Mouse (Mus musculus) midbrain, embryonic 13.5 days (tissue): ENCODE results near the gene Cracr2b. TPM values are rescaled to one million over a fixed set of nuclear protein-coding genes. Genes with fewer than 3 reads are reported as not detected.
A peak's percentile ranks its signal among the peaks of the same experiment; 100 is the strongest.

Experiments used
- ATAC-seq: fragments of 200-750 bp; cut with Nextera tagmentation; 2 replicates; pipeline ENCODE4 v1.8.0; 2017; ENCODE audit warnings: mild to moderate bottlenecking, moderate TSS enrichment, moderate library complexity
- H3K27ac ChIP-seq: fragments of 300-500 bp; sonication (generic); 2 replicates; pipeline ENCODE4 v1.5.1; 2015; ENCODE audit warnings: inconsistent platforms, mild to moderate bottlenecking, moderate library complexity
- H3K27me3 ChIP-seq: fragments of 300-500 bp; sonication (generic); 2 replicates; pipeline ENCODE4 v1.6.1; 2015; ENCODE audit warnings: mild to moderate bottlenecking, inconsistent platforms
- H3K36me3 ChIP-seq: fragments of 300-500 bp; sonication (generic); 2 replicates; pipeline ENCODE4 v1.6.1; 2015; ENCODE audit warnings: mild to moderate bottlenecking, inconsistent platforms
- H3K4me1 ChIP-seq: fragments of 300-500 bp; sonication (generic); replicated peaks from 2 replicates; pipeline ENCODE4 v1.6.1; 2015; ENCODE audit warnings: inconsistent platforms
- H3K4me2 ChIP-seq: fragments of 300-500 bp; sonication (generic); replicated peaks from 2 replicates; pipeline ENCODE4 v1.6.1; 2015; ENCODE audit warnings: moderate library complexity, mild to moderate bottlenecking, inconsistent platforms
- H3K4me3 ChIP-seq: fragments of 300-500 bp; sonication (generic); replicated peaks from 2 replicates; pipeline ENCODE4 v1.5.1; 2015; ENCODE audit warnings: mild to moderate bottlenecking, inconsistent platforms
- H3K9ac ChIP-seq: fragments of 300-500 bp; sonication (generic); replicated peaks from 2 replicates; pipeline ENCODE4 v1.6.1; 2015; ENCODE audit warnings: mild to moderate bottlenecking, inconsistent platforms
- H3K9me3 ChIP-seq: fragments of 300-500 bp; sonication (generic); 2 replicates; pipeline ENCODE4 v1.6.1; 2016; ENCODE audit warnings: mild to moderate bottlenecking, inconsistent platforms
- WGBS: fragments of 180-500 bp; shearing (Covaris S2); methylation state at CpG from one replicate; pipeline ENCODE4 v1.1.7; 2015; 5-methylcytosine and 5-hydroxymethylcytosine counted together
- polyA plus RNA-seq: library from polyadenylated mRNA; unstranded; fragments of >200 nt; fragmentation: Nextera tagmentation; extraction: Ambion mirVana; gene quantifications from 2 replicates; pipeline ENCODE4 v1.2.1, GENCODE M21; 2015

Cracr2b gene
- polyA plus RNA-seq, 1 experiment from 2014 or later, result 6.8 TPM

DNA sequence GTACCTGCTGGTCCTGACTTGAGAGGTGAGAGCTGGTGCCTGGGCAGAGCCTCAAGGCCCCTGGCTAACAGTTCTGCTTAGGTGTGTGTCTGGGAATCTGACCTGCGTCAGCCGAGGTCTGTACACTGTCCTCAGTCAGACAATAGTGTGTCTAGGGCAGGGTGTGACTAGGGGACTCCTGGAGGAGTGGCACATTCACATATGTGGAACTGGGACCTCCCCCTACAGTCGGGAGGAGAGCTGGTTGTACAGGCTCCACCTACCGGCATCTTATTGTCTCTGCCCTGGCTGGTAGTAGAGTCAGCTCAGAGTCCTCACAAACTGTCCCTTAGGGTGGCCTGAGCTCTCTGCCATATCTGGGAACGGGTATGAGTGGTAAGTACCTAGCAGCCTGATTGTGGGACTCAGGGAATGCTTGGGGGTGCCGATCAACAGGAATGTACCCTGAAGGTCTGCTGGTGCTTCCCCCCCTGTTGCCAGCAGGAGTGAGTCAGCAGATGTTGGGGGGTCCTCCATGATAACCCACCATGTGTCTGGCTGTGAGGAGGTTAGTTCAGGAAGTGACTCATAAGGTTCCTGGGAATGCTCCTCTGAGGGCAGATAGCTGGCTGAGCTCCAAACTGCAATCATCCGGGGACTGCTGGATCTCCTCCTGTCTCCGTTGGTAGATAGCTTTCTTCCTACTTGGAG, 7.8 kb downstream of the Cracr2b start:
- peak overlapping the region; percentile 66 for H3K4me3 ChIP-seq
- H3K27ac ChIP-seq, result peak overlapping the region; percentile 87
- H3K9me3 ChIP-seq, result no peaks in the 10 kb centered on the region
- H3K4me2 ChIP-seq, result peak overlapping the region; percentile 60
- H3K4me1 ChIP-seq, result peaks cover 48% of the 10 kb centered on the region
- peak; percentile 90 for ATAC-seq
- H3K36me3 ChIP-seq, result peaks cover 31% of the 10 kb centered on the region
- peak overlapping the region; percentile 83 for H3K9ac ChIP-seq
- peaks cover 35% of the 10 kb centered on the region for H3K27me3 ChIP-seq
- WGBS, result 16% methylated on average over 8 of the region's 8 CpGs

DNA sequence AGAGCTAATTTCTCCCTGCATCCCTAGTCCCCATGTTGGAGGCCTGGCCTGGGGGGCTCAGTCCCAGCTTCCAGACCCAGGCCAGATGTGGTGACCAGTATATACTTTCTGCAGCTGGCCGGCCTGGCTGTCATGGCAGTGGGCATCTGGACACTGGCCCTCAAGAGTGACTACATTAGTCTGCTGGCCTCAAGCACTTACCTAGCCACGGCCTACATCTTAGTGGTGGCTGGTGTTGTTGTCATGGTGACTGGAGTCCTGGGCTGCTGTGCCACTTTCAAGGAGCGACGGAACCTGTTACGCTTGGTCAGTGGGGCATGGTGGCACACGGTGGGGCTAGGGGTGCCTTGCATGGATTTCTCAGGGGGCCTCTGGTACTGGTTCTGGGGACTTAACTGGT, 8.5 kb downstream of the Cracr2b start:
- peak overlapping the region; percentile 83 for H3K9ac ChIP-seq
- H3K4me2 ChIP-seq, result peak overlapping the region; percentile 60
- peak overlapping the region; percentile 87 for H3K27ac ChIP-seq
- peak overlapping the region; percentile 66 for H3K4me3 ChIP-seq
- peaks cover 28% of the 10 kb centered on the region for H3K27me3 ChIP-seq
- WGBS, result 59% methylated on average over 6 of the region's 6 CpGs
- H3K4me1 ChIP-seq, result peaks cover 55% of the 10 kb centered on the region
- no peak for ATAC-seq
- peaks cover 31% of the 10 kb centered on the region for H3K36me3 ChIP-seq
- H3K9me3 ChIP-seq, result no peaks in the 10 kb centered on the region

DNA sequence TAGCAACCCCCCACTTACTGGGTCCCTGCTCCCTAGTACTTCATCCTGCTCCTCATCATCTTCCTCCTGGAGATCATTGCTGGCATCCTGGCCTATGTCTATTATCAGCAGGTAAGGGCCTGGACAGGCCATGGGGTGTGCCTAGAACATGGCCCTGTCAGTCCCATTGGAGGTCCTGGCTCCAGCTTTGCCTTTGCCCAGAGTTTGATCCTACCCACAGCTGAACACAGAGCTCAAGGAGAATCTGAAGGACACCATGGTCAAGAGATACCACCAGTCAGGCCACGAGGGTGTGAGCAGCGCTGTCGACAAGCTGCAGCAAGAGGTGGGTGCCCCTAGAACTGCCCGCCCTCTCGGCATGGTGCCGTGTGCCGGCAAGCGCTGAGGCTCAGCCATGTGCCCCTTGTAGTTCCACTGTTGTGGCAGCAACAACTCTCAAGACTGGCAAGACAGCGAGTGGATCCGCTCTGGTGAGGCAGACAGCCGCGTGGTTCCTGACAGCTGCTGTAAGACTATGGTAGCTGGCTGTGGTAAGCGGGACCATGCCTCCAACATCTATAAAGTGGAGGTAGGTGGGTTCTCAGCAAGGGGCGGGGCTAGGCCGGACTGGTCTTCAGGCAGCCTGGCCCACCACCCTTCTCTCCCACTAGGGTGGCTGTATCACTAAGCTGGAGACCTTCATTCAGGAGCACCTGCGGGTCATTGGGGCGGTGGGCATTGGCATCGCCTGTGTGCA, 9.2 kb downstream of the Cracr2b start:
- peak overlapping the region; percentile 60 for H3K4me2 ChIP-seq
- no peak overlapping the region for H3K27ac ChIP-seq
- peaks cover 50% of the 10 kb centered on the region for H3K4me1 ChIP-seq

DNA sequence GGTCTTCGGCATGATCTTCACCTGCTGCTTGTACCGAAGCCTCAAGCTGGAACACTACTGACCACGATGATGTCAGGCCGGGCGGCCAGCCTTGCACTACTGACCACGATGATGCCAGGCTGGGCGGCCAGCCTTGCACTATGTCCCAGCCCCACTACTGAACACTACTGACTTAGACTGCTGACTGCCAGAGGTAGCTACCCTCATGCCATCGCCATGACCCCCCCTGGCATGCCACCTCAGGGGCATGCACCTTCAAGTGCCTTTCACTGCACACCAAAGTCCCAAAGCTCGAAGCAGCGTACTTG, 9.7 kb downstream of the Cracr2b start:
- no peak overlapping the region for H3K27ac ChIP-seq
- peak overlapping the region; percentile 60; the same call in 1 of the 2 replicates for H3K4me2 ChIP-seq
- peaks cover 16% of the 10 kb centered on the region for H3K27me3 ChIP-seq
- peaks cover 31% of the 10 kb centered on the region for H3K36me3 ChIP-seq
- no peaks in the 10 kb centered on the region for H3K9me3 ChIP-seq
- H3K4me3 ChIP-seq, result no peak overlapping the region
- 94% methylated on average over 10 of the region's 10 CpGs for WGBS
- ATAC-seq, result no peak
- no peak overlapping the region for H3K9ac ChIP-seq
- H3K4me1 ChIP-seq, result peaks cover 51% of the 10 kb centered on the region

More for the DNA sequence above, 9.2 kb downstream of the Cracr2b start:
- Histone ChIP-seq H3K27me3 (peaks cover 21% of the 10 kb centered on the region), H3K36me3 (peaks cover 31% of the 10 kb centered on the region), H3K9me3 (no peaks in the 10 kb centered on the region), H3K9ac (peak overlapping the region; percentile 83), H3K4me3 (no peak overlapping the region)
- WGBS, result 89% methylated on average over 18 of the region's 18 CpGs
- ATAC-seq, result no peak

DNA sequence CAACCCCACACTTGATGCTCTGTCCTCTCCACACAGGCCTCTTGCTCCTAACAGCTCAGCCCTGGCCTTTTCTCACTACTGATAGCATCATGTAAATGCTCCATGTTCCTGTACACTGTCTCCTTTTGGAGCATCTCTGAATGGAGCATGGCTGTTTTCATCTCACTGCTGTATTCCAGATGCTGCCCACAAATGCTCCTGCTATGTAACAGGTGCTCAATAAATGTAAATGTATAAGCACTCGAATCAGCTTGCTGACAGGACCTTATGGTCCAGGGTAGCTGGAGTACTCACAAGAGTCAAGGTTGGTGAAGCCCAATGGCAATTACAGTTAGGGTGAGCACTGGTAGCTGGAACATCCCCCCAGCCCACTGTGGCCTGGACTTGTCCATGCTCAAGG, 10.3 kb downstream of the Cracr2b start:
- no peak overlapping the region for H3K9ac ChIP-seq
- H3K27me3 ChIP-seq, result peaks cover 16% of the 10 kb centered on the region
- H3K9me3 ChIP-seq, result no peaks in the 10 kb centered on the region
- no peak overlapping the region for H3K4me2 ChIP-seq
- no peak overlapping the region for H3K4me3 ChIP-seq
- 93% methylated on average over 1 of the region's 1 CpGs for WGBS
- no peak overlapping the region for H3K27ac ChIP-seq
- no peak for ATAC-seq
- H3K36me3 ChIP-seq, result peaks cover 31% of the 10 kb centered on the region
- peaks cover 57% of the 10 kb centered on the region for H3K4me1 ChIP-seq

DNA sequence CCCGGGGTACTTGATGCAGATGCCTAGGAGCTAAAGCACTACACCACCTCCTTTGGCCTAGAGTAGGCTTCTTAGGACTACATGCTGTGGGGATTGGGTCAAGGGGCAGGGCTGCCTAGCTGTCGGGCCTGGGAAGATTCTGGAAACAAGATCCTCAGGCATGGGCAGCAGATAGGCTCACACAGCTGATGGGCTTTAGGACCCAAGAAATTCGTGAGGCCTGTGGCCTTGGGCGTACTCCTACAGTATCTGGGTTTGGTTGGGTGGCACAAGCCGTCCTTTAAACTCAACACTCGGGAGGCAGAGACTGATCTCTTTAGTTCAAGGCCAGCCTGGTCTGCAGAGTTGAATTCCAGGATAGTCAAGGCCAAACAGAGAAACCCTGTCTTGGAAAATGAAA, 11.3 kb downstream of the Cracr2b start:
- Histone ChIP-seq H3K36me3 (peaks cover 31% of the 10 kb centered on the region), H3K4me3 (no peak overlapping the region), H3K27ac (no peak overlapping the region), H3K4me2 (no peak overlapping the region), H3K4me1 (peaks cover 55% of the 10 kb centered on the region), H3K27me3 (peaks cover 17% of the 10 kb centered on the region), H3K9ac (no peak overlapping the region), H3K9me3 (no peaks in the 10 kb centered on the region)
- no peak for ATAC-seq
- 81% methylated on average over 6 of the region's 6 CpGs for WGBS

DNA sequence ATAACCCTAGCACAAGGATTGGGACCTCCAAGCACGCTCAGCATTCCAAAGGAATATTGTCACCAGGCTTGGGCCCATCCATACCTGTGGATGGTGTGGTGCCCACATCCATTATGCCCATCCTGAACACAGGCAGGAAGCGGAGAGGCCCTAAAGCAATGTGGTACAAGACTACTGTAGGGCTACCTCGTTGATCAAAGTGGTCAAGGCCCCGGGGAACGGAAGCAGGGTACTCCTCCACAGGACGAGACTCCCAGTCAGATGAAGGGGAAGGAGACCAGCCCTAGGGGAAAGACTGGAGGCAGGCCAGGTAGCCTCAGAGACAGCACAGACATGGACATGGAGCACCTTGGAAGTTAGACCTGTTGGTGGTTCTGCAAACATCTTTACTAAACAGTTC, 11.9 kb downstream of the Cracr2b start:
- no peak for ATAC-seq
- Histone ChIP-seq H3K27me3 (peaks cover 22% of the 10 kb centered on the region), H3K4me3 (no peak overlapping the region), H3K36me3 (peaks cover 31% of the 10 kb centered on the region), H3K4me1 (peaks cover 51% of the 10 kb centered on the region), H3K4me2 (no peak overlapping the region), H3K9me3 (no peaks in the 10 kb centered on the region), H3K27ac (no peak overlapping the region), H3K9ac (no peak overlapping the region)
- WGBS, result 93% methylated on average over 6 of the region's 6 CpGs

DNA sequence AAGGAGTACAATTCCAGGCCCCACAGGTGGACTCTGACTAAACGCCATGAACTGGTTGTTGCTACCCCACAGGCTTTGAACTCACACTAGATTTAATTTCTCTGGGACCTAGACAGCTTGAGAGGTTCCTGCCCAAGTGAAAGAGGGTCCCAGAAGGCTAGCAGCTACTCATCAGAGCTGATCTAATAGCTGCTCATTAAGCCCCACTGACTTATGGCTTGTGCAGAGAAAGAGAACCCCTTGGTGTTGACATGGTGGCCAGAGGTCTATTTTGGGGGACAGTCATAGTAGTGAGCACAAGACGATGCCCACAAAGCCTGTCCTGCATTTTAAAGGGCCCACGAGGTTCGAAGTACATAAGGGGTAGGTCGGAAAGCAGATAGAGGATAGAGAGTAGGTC, 13.3 kb downstream of the Cracr2b start:
- Histone ChIP-seq H3K9me3 (no peaks in the 10 kb centered on the region), H3K4me2 (peak overlapping the region; percentile 96), H3K36me3 (peaks cover 31% of the 10 kb centered on the region), H3K4me3 (peak overlapping the region; percentile 86), H3K4me1 (peaks cover 38% of the 10 kb centered on the region), H3K27ac (no peak overlapping the region), H3K9ac (peak overlapping the region; percentile 84), H3K27me3 (peaks cover 26% of the 10 kb centered on the region)
- 15% methylated on average over 5 of the region's 5 CpGs for WGBS
- ATAC-seq, result no peak

DNA sequence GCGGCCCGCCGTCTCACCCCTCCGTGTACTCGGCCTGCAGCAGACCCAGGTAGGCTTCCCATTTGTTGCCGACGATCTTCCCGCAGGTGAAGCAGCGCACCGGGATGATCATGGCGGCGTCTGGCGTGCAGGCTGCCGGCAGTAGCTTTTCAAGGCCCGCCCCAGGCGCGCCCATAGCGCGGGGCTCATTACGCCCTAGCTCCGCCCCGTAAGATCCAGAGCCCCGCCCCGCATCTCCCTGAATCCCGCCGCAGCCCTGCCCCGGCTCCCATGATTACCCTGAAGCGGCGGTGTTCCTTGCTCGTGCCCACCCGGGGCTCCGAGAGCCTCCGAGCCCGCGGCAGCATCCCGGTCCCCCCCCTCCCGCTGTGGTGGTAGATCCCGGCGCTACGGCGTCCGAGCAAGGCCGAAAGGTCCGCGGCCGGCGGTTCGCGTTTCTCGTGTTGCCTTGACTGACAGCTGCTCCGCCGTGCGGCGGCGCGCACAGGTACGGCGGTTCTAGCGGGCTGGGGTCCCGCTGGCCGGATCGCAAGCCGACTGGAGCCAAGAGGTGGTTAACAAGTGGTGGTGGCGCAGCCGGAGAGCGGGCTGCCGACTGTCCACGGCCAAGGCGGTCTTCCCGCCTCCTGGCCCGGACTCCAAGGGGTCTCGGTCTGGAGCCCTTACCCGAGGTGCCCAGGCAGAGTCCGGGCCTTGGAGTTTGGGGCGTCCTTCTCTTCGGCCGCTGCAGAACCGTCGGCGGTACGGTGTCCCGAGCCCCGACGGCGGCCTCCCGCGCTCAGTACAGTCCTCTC, 14.3 kb downstream of the Cracr2b start, which contains the start of the genes Polr2l and Tspan4:
TSS of gene Polr2l (minus strand) at position 122 of the 794 bp plus-strand sequence.
TSS of gene Tspan4 (plus strand) at position 230 of the 794 bp plus-strand sequence.
- peak within 1 kb of the TSS; percentile 89 for H3K27ac ChIP-seq
- H3K9me3 ChIP-seq, result no peaks in the 10 kb centered on the region
- H3K4me3 ChIP-seq, result peak within 1 kb of the TSS; percentile 86
- H3K9ac ChIP-seq, result peak within 1 kb of the TSS; percentile 84
- peaks cover 28% of the 10 kb centered on the region for H3K4me1 ChIP-seq
- H3K36me3 ChIP-seq, result peaks cover 26% of the 10 kb centered on the region
- ATAC-seq, result peak; percentile 82
- WGBS, result under 1% methylated on average over 87 of the region's 87 CpGs
- peaks cover 30% of the 10 kb centered on the region for H3K27me3 ChIP-seq
- H3K4me2 ChIP-seq, result peak within 1 kb of the TSS; percentile 96

DNA sequence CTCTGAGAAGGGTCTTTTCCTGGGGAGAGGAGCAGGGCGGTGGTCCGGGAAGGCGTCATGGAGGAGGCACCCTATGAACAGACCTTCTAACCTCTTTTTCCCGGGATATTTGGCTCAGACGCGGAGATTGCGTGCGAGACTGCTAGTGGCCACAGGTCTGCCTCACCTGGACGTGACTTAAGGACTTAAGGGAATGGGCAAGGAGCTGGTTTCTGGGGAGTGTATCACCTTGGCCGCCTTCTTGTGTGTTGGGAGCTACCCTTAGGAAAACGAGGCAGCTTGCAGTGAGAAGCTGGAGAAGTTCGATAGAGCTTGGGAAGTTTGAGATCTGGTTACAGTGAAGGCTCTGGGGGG, 14.9 kb downstream of the Cracr2b start:
- H3K27ac ChIP-seq, result no peak overlapping the region

DNA sequence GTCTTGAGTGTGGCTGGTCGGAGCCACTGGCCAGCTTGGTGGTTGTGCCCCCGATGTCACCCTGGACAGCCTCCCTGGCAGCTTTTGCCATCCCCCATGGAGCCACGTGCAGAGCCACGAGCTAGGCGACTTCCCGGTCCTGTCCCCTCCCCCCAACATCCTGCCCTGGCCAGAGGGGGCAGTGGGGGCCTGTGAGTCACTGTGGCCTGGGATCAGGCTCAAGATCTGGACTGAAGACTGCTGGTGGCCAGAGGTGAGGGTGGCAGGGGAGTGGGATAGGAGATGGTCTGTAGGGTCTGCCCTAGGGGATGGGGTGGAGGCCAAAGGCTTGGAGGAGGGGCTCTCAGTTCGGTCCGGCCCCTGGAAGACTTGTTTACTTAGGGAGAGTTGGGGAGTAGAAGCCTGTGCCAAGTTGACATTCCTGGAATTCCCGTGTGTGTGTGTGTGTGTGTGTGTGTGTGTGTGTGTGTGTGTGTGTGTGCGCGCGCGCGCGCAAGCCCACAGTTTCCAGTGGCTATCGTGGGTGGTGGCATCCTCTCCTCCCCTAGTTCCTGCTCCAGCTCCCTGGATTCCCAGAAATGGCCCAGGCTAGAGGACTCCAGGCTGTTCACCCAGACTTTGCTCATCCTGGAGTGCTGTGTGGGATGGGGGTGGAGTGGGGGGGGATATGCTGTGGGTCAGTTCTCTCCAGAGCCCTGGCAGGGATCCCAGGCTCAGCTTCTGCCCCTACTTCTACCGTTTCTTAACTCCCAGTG, 15.5 kb downstream of the Cracr2b start:
- 0 out of 2 replicates have a peak, but pooled peaks have one; percentile 15 for ATAC-seq
- Histone ChIP-seq H3K27me3 (peaks cover 30% of the 10 kb centered on the region), H3K36me3 (peaks cover 14% of the 10 kb centered on the region), H3K4me2 (peak overlapping the region; percentile 96), H3K9ac (no peak overlapping the region), H3K4me3 (peak overlapping the region; percentile 86), H3K27ac (no peak overlapping the region), H3K9me3 (no peaks in the 10 kb centered on the region), H3K4me1 (peaks cover 32% of the 10 kb centered on the region)
- WGBS, result 3% methylated on average over 11 of the region's 17 CpGs

More for the DNA sequence above, 14.9 kb downstream of the Cracr2b start:
- Histone ChIP-seq H3K9me3 (no peaks in the 10 kb centered on the region), H3K9ac (peak overlapping the region; percentile 84), H3K4me2 (peak overlapping the region; percentile 96), H3K36me3 (peaks cover 20% of the 10 kb centered on the region), H3K27me3 (peaks cover 30% of the 10 kb centered on the region), H3K4me1 (peaks cover 26% of the 10 kb centered on the region), H3K4me3 (peak overlapping the region; percentile 86)
- 3% methylated on average over 12 of the region's 12 CpGs for WGBS
- no peak; the same call in 1 of the 2 replicates for ATAC-seq
